ENCODE assay signal across 8 mouse cellular contexts in the genomic region with DNA sequence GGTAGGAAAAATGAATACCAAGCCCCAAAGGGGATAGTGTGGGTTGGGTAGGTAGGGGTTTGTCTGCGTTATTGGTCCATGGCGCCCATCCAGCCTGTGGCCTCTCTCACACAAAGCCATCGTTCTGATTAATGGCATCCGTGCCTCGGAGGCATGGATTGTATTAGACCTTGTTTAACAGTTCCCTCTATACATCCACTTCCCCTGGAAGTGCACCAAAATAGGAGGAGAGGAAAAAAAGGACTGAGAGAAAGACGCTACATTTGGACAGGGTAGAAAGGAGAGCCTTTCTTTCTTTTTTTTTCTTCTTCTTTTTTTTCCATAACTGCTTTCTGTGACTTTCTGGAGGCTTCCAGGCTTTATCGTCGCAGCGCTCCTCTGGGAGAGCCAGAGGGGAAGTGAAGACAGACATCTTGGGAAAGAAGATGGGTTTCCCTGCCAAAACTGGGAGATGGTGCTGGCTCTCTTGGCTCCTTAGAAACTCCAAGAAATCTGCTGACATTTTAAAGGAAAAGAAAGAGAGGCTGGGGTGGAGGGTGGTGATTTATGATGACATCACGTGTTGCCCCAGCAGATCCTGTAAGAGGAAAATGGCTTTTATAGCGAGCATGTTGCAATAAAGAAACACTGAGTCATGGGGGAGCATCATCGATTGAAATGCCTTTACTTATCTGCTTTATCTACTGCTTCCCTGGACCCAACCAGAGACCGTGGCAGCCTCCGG. TPM values are rescaled to one million over a fixed set of nuclear protein-coding genes. Genes with fewer than 3 reads are reported as not detected.
DNase-seq lines count a peak whose midpoint lies in the region; ATAC-seq and TF ChIP-seq lines count a peak whose summit lies in the region.

No protein-coding gene starts in this region.

- H3K4me3 ChIP-seq in embryonic fibroblast, embryonic 13.5 days (ENCODE audit: insufficient read depth, low read length), result no peak overlapping the region

- TF ChIP-seq POLR2A in embryonic fibroblast, embryonic 13.5 days (IDR thresholded peaks at IDR 0.05; ENCODE audit: low read depth, low read length), result no peak

- TF ChIP-seq CTCF in embryonic fibroblast, embryonic 13.5 days (IDR thresholded peaks at IDR 0.05; ENCODE audit: borderline replicate concordance, insufficient read depth, low read length), result no peak

- peak; percentile 44 for ATAC-seq in frontal cortex, adult (ENCODE audit: low TSS enrichment)

- DNase-seq in frontal cortex, postnatal 25 days (ENCODE audit: low spot score in 2 of 2), result no peak
- DNase-seq in 3134 (ENCODE audit: extremely low read depth, insufficient read length, low spot score), result peak; percentile 11
- peak; percentile 43 for DNase-seq in kidney, postnatal 10 days
- DNase-seq in left cerebral cortex, adult 18-20 months (ENCODE audit: low spot score in 2 of 2), result no peak
- DNase-seq in spleen, adult 12 weeks (ENCODE audit: low spot score), result no peak
- DNase-seq in embryo, embryonic 11 days, result no peak

- H3K4me1 ChIP-seq in embryonic fibroblast, embryonic 13.5 days (ENCODE audit: control insufficient read depth, insufficient read depth, low read length), result peaks cover 4% of the 10 kb centered on the region; the same call in 1 of the 2 replicates

- peak overlapping the region; percentile 67 for H3K27ac ChIP-seq in embryonic fibroblast, embryonic 13.5 days (ENCODE audit: insufficient read depth, low read length)

RNA-seq across cellular contexts. Expression of a gene that starts 32.6 kb away (rescaled TPM):
- 0.63 TPM in 1 of 2 replicates, not detected in the other for polyA plus RNA-seq in embryonic fibroblast, embryonic 13.5 days (2011; ENCODE audit: insufficient read length, low read depth, missing spikeins)
- total RNA-seq in left cerebral cortex, adult 18-20 months (2021), result 1 to 10 TPM; 1.4 to 1.7 TPM

Comparison
In these comparisons a context has a peak if more than half of its experiments do, and no peak if none do; other contexts are left out.
1. DNase-seq: peak in 3134 (single experiment) and kidney, postnatal 10 days (single experiment); none in frontal cortex, postnatal 25 days (0 of 2), left cerebral cortex, adult 18-20 months (0 of 2), spleen, adult 12 weeks (single experiment) and embryo, embryonic 11 days (single experiment).